Mouse (Mus musculus) C2C12 (cell line): Measurements from ENCODE around the gene Ccdc12.

Source experiments
- CTCF ChIP-seq: IDR thresholded peaks from one replicate; pipeline ENCODE4 v1.5.1; 2011; ENCODE audit not compliant: control insufficient read depth, insufficient read depth, insufficient read length
- USF1 ChIP-seq: IDR thresholded peaks from one replicate; pipeline ENCODE4 v1.6.1; 2011; ENCODE audit warnings: low read depth, mild to moderate bottlenecking, control low read depth, moderate library complexity

DNA sequence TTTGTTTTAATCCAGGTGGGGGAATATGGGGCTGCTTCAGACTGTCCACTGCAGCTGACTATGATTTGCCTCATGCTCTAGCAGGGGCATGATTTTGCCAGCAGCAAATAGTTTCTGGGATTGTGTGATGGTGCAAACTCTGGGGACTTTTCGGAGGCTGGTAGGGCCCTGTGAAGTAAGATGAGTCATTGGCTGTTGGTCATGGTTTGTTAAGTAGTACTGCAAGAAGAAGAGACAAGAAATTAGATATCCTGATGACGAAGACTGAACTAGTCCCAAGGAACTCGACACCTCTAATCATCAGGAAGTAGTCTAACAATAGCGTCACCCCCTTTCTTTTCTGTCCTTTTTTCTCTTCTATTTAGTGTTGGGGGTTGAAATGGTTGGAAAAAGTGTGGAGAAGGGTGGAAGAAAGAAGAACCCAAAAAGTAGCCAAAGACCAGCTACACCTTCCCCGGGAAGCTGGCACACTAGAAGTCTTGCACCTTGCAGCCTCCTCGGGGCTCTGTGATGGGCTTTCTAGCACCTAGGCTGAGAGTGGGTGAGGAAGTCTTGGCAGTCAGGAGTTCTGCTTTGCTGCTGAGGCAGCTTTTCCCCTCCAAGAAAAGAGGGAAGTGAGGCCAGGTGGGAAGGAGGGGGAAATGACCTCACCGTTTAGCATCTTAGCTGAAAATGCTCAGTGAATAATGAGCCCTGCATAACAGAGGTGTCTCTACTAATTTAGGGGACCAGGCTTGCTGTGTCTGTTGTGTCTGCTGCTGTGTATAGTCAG is 24.6 kb downstream of the Ccdc12 start:
- TF ChIP-seq CTCF (no peak), USF1 (no peak)
